Mouse (Mus musculus) embryo, embryonic 10 days (tissue): ENCODE measurements around the gene Nap1l1.
"Not testable (repeated sequence)": the region's sequence is repeated elsewhere in the genome, so short reads cannot be mapped to it uniquely, and the experiment has no call there.

ENCODE experiments used
- DNase-seq: peaks from one replicate; pipeline ENCODE4 v3.0.0-alpha.2; 2015; ENCODE audit warnings: low spot score

Nap1l1 gene

DNA sequence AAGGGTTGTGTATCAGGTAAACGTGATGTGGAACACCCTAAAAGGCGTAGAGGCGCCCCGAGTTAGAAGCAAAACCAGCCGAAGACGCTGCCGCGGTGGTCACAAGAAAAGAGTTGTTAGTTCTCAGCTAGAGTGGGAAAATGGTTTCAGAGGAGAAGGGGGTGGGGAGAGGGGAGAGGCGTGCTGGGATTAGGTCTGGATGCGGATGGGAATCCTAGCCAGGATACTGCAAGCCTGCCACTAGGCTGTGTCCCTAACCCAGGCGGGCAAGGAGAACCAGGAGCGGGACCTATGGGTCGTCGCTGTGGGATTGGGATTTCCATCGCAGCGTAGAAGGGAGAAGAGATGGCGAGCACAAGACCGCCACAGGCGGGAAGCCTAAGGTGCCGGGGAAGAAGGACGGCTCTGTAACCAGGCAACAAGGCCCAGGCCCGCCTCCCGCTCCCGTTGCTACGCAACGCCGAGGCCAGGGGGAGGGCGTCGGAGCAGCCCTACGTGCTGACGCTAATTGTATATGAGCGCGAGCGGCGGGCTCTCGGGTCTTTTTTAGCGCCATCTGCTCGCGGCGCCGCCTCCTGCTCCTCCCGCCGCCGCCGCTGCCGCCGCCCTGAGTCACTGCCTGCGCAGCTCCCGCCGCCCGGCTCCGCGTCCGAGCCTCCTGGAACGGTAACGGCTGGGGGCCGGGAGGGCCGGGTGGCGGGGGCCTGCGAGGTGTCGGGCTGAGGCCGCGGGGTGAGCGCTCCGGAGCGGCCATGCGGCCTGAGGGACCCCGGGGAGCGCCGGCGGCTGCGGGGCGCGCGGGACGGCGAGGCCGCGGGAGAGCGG is at the start of gene Nap1l1:
Gene Nap1l1, plus strand, starts transcription at position 538 of the 825 bp plus-strand sequence.
- peak; percentile 98 for DNase-seq

DNA sequence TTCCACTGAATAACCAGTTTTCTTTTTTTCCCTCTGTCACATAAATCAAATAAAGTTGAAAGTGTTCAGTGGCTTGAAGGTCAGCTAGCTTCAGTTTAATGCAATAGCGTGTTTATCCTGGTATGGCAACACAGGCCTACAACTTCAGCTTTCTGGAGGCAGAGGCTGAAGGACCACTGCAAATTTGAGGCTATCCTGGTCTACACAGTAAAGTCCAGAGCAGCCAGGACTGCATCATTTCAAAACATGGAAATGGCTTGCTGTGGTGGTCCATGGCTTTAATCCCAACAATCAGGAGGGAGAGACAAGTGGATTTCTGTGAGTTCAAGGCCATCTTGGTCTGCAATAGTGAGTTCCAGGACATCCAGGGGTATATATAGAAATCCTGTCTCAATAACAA is 46.5 kb upstream of the Nap1l1 start:
- no peak for DNase-seq

- DNase-seq: no peak
Measured at GRCm38 (mm10) chr10:111433502-111433901, 39.5 kb upstream of the Nap1l1 start.

GRCm38 (mm10) chr10:111441034-111441440 is 32.0 kb upstream of the Nap1l1 start:
- DNase-seq: no peak

DNA sequence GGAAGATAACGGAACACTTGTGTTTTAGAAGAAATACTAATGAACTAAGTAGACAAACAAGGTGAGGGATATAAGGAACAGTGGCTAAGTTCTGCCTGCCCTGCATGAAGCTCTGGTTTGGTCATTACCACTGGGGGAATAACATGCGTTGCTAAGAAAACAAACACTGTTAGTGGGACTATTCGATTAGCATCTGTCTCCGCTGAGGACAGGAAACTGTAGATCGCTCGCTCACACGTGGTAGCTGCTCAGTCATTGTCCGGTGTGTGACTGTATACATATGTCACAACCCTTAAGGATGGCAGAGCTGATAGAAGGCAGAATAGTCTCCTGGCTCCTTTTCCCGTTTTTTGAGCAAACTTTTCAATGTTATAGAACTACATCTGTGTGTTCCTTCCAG is 28.8 kb upstream of the Nap1l1 start:
- peak; percentile 48 for DNase-seq

- peak; percentile 34 for DNase-seq
Measured at GRCm38 (mm10) chr10:111445939-111446671, 26.9 kb upstream of the Nap1l1 start.

DNA sequence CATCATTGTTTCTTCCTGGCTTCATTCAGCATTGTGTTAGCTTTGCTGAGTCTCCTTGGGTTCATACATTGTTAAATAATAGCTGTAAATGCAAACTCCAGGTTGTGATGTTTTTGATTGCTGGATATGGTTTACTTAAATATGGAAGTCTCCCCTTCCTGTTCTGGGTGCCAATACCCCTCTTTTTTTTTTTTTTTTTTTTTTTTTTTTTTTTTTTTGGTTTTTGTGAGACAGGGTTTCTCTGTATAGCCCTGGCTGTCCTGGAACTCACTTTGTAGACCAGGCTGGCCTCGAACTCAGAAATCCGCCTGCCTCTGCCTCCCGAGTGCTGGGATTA is 26.4 kb upstream of the Nap1l1 start:
- not testable (repeated sequence) for DNase-seq

GRCm38 (mm10) chr10:111449662-111450061 is 23.4 kb upstream of the Nap1l1 start:
- not testable (repeated sequence) for DNase-seq

DNA sequence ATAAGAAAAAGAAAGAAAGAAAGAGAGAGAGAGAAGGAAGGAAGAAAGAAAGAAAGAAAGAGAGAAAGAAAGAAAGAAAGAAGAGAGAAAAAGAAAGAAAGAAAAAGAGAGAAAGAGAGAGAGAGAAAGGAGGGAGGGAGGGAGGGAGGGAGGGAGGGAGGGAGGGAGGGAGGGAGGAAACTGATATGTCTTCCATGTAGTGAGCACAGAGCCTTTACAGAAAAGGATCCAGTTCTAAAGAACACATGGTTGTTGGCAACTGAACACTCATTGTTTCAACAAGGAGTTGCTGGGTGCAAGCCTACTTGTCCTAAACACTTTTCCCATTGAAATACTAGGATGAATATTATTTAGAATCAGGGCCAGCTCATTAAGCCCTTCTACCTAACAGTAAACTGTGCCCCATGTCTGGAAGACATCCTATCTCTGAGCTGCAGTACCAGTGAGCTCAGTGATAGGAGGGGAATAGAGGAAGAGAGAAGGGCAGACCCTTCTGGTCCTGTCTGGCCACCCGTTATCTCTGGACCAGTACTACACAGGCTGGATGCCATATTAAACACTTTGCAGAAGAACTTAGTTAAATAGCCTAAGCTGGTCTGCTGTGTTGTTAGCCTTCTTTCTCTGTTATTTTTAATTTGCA is 21.2 kb upstream of the Nap1l1 start:
- DNase-seq: no peak

GRCm38 (mm10) chr10:111452426-111452825 is 20.6 kb upstream of the Nap1l1 start:
- no peak for DNase-seq

- DNase-seq: no peak
Measured at GRCm38 (mm10) chr10:111454698-111455308, 18.2 kb upstream of the Nap1l1 start.

- DNase-seq: no peak
Measured at GRCm38 (mm10) chr10:111458088-111458487, 14.9 kb upstream of the Nap1l1 start.

- DNase-seq: no peak
Measured at GRCm38 (mm10) chr10:111459040-111459439, 14.0 kb upstream of the Nap1l1 start.

DNA sequence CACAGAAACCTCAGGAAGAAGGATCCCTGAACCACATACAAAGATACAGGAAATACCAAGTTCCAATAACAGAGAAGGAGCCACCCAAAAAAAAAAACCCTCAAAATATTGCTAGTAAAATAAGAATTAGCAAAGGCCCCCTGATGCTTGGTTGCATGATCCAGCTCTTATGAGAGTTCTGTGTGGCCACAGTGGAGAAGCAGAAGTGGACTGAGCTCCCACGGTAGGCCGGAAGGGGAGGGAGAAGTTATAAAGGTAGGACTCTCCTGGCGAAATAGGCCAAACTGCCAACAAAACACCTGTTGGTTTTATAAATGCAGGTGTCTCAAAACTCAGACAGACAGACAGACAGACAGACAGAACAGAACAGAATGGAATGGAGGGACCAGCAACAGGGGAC is 13.1 kb upstream of the Nap1l1 start:
- DNase-seq: no peak

DNA sequence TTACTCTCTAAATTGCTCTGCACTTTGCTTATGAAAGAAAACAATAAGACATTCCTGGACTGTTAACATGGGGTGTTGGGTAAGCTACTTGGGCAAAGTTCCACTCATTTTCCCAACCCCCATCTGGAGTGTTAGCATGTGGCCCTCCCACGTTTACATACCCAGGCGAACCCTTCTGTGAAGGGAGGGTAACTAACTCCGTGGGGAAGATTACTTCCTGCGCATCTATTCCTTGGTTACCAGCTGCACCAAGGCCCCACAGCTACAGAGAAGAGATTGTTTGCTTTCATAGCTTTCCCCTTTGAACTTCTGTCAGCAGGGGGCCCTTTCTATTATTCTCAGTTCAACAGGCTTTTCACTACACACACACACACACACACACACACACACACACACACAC is 12.6 kb upstream of the Nap1l1 start:
- peak; percentile 43 for DNase-seq

DNA sequence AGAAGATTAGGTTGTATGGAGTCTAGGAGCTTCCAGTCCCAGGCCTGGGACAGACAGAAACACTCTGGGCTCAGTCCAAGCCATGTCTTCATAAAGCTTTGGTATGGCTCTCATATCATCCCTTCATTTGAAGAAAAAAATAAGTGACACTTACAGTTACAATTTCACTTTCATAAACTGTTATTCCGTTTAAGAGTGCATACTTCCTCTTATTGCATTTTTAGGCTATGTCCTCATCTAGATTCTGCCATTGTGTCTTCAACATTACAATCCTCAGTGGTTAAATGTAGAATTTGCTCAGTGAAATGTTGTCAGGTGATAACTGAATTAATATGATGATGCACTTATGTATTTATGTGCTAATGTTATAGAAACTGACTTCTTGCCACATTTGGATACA is 8.2 kb upstream of the Nap1l1 start:
- DNase-seq: no peak

GRCm38 (mm10) chr10:111465409-111465808 is 7.6 kb upstream of the Nap1l1 start:
- DNase-seq: no peak

- no peak for DNase-seq
Measured at GRCm38 (mm10) chr10:111471166-111471565, 1.9 kb upstream of the Nap1l1 start.

DNA sequence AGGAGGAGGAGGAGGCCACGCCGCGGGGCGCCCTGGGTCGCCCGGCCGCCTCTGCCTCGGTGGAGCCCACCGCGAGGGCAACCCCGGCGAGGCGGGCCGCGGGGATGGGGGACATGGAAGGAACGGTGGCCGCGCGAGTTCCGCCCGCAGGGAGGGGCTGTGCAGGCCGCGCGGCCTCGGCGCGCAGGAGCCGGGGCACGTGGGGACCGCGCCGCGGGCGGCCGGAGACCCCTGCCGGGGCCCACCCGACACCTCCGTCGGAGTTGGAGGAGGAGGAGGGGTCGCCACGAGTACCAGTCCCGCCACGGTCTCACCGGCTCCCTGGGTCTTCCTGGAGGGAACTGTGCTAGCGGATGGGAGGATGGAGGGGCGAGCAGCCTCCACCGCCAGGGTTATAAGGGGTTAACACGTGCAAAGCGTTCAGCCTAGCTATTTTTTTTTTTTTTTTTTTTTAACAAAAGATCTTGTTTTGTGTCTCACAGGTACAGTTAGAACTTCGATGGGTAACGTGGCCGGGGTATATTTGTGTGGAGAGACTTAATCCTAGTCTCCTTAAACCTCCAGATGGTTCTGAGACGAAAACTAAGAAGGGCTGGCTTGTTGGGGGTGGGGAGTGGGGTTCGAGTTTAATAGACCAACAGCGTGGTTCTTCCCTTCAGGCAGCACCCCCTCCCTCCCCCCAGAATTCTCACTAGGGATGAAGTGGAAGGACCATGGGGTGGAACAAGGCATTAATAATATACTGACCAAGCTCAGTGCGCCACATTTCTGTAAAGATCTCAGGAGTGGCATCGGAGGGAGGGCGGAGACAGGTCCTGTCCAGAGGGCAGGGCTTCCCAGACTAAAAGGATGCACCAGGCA is 718 bp downstream of the Nap1l1 start:
- DNase-seq: peak; percentile 71

GRCm38 (mm10) chr10:111476301-111476700 is 3.3 kb downstream of the Nap1l1 start:
- no peak for DNase-seq

DNA sequence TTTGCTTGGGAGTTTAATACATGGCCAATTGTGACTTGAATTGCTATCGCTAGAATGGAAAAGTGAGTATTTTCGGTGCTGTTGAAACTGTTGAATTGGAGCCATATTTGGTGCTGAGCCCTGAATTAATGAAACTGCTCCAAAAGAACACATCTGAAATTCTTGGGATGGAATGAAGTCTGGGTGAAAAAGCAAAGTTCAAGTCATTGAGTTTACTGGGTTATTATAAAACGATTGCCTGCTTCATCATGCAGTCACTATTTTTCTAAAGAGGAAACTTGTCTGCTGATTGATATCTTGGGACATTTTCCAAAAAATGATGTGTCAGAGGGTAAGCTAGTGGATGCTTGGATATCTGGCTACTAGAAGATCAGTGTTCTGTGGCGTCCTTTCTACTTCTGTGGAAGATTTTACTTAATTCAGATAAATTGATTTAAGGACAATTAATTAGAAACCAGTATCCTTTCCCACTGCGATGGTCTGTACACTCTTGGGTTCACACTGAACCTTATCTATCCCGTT is 4.0 kb downstream of the Nap1l1 start:
- DNase-seq: no peak
